18 mouse cellular contexts compared by ENCODE assay signal in the genomic region with DNA sequence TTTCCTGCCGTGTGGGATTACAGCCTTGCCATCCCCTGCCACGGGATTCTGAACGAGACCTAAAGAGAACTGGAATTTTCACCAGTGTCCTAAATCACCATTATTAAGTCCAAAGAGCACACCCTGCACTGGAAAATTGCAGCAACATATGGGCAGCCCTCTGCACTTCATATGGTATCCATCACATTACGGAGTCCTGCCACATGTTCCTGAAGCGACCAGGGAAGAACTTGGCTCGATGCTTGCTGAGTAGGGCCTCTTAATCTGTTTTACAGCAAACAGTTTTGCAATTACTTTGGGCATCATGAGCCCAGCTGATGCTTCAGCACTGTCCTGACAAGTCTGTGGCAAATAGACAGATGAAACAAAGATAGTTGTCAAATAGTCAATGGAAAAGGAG.
DNase-seq lines count a peak whose midpoint lies in the region; ATAC-seq lines count a peak whose summit lies in the region.
"Had no signal": no experiment of that assay in that cellular context is flagged by ENCODE, and none has a peak within 500 bp of the region (broad histone marks: within the 10 kb centered on the region; RNA-seq: fewer than 3 reads in every experiment).

No protein-coding gene starts in this region.

- no peaks in the 10 kb centered on the region for H3K36me3 ChIP-seq in midbrain, embryonic 14.5 days (ENCODE audit: control insufficient read depth, insufficient read depth, low read length)
- no peaks in the 10 kb centered on the region for H3K36me3 ChIP-seq in midbrain, embryonic 15.5 days (replicated peaks)
- H3K36me3 ChIP-seq in neural tube, embryonic 15.5 days: no peaks in the 10 kb centered on the region

- 78% methylated on average over 6 of the region's 6 CpGs for WGBS in midbrain, embryonic 14.5 days
- 73% methylated on average over 6 of the region's 6 CpGs for WGBS in midbrain, embryonic 15.5 days
- WGBS in neural tube, embryonic 15.5 days: 78% methylated on average over 6 of the region's 6 CpGs

- no peak overlapping the region for H3K4me3 ChIP-seq in midbrain, embryonic 14.5 days (replicated peaks; ENCODE audit: low read depth, low read length)
- H3K4me3 ChIP-seq in midbrain, embryonic 15.5 days: no peak overlapping the region
- no peak overlapping the region for H3K4me3 ChIP-seq in neural tube, embryonic 15.5 days (replicated peaks)

- DNase-seq in embryo, embryonic 11 days: peak; percentile 8
- no peak for DNase-seq in embryo, embryonic 9.5 days (ENCODE audit: extremely low spot score)
- DNase-seq in layer of hippocampus, adult 11-12 months (ENCODE audit: low spot score): peak; percentile 18
- no peak for DNase-seq in layer of hippocampus, adult 9-10 months (ENCODE audit: low spot score)
- DNase-seq in midbrain, embryonic 14.5 days: peak; percentile 9
- peak; percentile 16 for DNase-seq in mesoderm, embryonic 11.5 days (ENCODE audit: low read depth, low spot score)
- DNase-seq: adrenal gland, adult 8-10 months; gastrocnemius, postnatal 36 days; heart, postnatal 10 days; kidney, adult 2 months; kidney, postnatal 14 days; layer of hippocampus, postnatal 36 days; right cerebral cortex, adult 18-20 months had no signal

- H3K27ac ChIP-seq in midbrain, embryonic 14.5 days (replicated peaks; ENCODE audit: low read depth, low read length): no peak overlapping the region
- H3K27ac ChIP-seq in midbrain, embryonic 15.5 days: no peak overlapping the region
- H3K27ac ChIP-seq in neural tube, embryonic 15.5 days (replicated peaks): no peak overlapping the region
- H3K27ac ChIP-seq: liver, embryonic 14.5 days had no signal

- H3K9ac ChIP-seq in midbrain, embryonic 14.5 days (replicated peaks; ENCODE audit: low read length): no peak overlapping the region
- no peak overlapping the region for H3K9ac ChIP-seq in midbrain, embryonic 15.5 days
- H3K9ac ChIP-seq in neural tube, embryonic 15.5 days (replicated peaks): no peak overlapping the region
- H3K9ac ChIP-seq: liver, embryonic 14.5 days had no signal

- H3K27me3 ChIP-seq in midbrain, embryonic 14.5 days (ENCODE audit: control insufficient read depth, insufficient read depth, low read length): no peaks in the 10 kb centered on the region
- H3K27me3 ChIP-seq in midbrain, embryonic 15.5 days (replicated peaks): no peaks in the 10 kb centered on the region
- H3K27me3 ChIP-seq in neural tube, embryonic 15.5 days (replicated peaks): no peaks in the 10 kb centered on the region
- H3K27me3 ChIP-seq: CH12.LX had no signal

- no peaks in the 10 kb centered on the region for H3K4me1 ChIP-seq in midbrain, embryonic 14.5 days (ENCODE audit: control insufficient read depth, insufficient read depth, low read length)
- H3K4me1 ChIP-seq in midbrain, embryonic 15.5 days: 0 out of 2 replicates have a peak, but pooled peaks cover 3% of the 10 kb centered on the region
- H3K4me1 ChIP-seq in neural tube, embryonic 15.5 days: 0 out of 2 replicates have a peak, but pooled peaks cover 6% of the 10 kb centered on the region

- H3K4me2 ChIP-seq in midbrain, embryonic 14.5 days (ENCODE audit: low read length): no peak overlapping the region
- no peak overlapping the region for H3K4me2 ChIP-seq in midbrain, embryonic 15.5 days
- no peak overlapping the region for H3K4me2 ChIP-seq in neural tube, embryonic 15.5 days
- H3K4me2 ChIP-seq: midbrain, embryonic 11.5 days had no signal

- no peaks in the 10 kb centered on the region for H3K9me3 ChIP-seq in midbrain, embryonic 14.5 days (ENCODE audit: control insufficient read depth, low read length)
- no peaks in the 10 kb centered on the region for H3K9me3 ChIP-seq in midbrain, embryonic 15.5 days
- no peaks in the 10 kb centered on the region for H3K9me3 ChIP-seq in neural tube, embryonic 15.5 days (replicated peaks)

- no peak for ATAC-seq in midbrain, embryonic 14.5 days (ENCODE audit: low FRiP score, low TSS enrichment)
- no peak for ATAC-seq in midbrain, embryonic 15.5 days (replicated peaks)
- ATAC-seq in neural tube, embryonic 15.5 days (ENCODE audit: low FRiP score): no peak

Comparison
In these comparisons a context has a peak if more than half of its experiments do, and no peak if none do; other contexts are left out.
1. DNase-seq: peak in embryo, embryonic 11 days (single experiment), layer of hippocampus, adult 11-12 months (single experiment), midbrain, embryonic 14.5 days (single experiment) and mesoderm, embryonic 11.5 days (single experiment); none in embryo, embryonic 9.5 days (single experiment) and layer of hippocampus, adult 9-10 months (single experiment).